Mouse (Mus musculus) liver, embryonic 13.5 days (tissue): ENCODE data around the gene Ptprd. TPM values are rescaled to one million over a fixed set of nuclear protein-coding genes. Genes with fewer than 3 reads are reported as not detected.

ENCODE experiments used
- ATAC-seq: fragments of 200-750 bp; cut with Nextera tagmentation; 2 replicates; pipeline ENCODE4 v1.8.0; 2017; ENCODE audit warnings: low read depth, mild to moderate bottlenecking, moderate number of reproducible peaks, moderate library complexity
- DNase-seq: peaks from one replicate; pipeline ENCODE4 v3.0.0; 2022
- H3K27ac ChIP-seq: fragments of 300-500 bp; sonication (generic); 2 replicates; pipeline ENCODE4 v1.5.1; 2015; ENCODE audit warnings: moderate library complexity, mild to moderate bottlenecking, inconsistent platforms
- H3K27me3 ChIP-seq: fragments of 300-500 bp; sonication (generic); 2 replicates; pipeline ENCODE4 v1.6.1; 2015; ENCODE audit warnings: mild to moderate bottlenecking, inconsistent platforms
- H3K36me3 ChIP-seq: fragments of 300-500 bp; sonication (generic); 2 replicates; pipeline ENCODE4 v1.6.1; 2015; ENCODE audit warnings: mild to moderate bottlenecking, inconsistent platforms
- H3K4me1 ChIP-seq: fragments of 300-500 bp; sonication (generic); replicated peaks from 2 replicates; pipeline ENCODE4 v1.6.1; 2015; ENCODE audit warnings: inconsistent platforms
- H3K4me2 ChIP-seq: fragments of 300-500 bp; sonication (generic); 2 replicates; pipeline ENCODE4 v1.6.1; 2015; ENCODE audit warnings: inconsistent platforms, mild to moderate bottlenecking, moderate library complexity
- H3K4me3 ChIP-seq: fragments of 300-500 bp; sonication (generic); replicated peaks from 2 replicates; pipeline ENCODE4 v1.5.1; 2015; ENCODE audit warnings: mild to moderate bottlenecking, inconsistent platforms
- H3K9ac ChIP-seq: fragments of 300-500 bp; sonication (generic); 2 replicates; pipeline ENCODE4 v1.6.1; 2015; ENCODE audit warnings: mild to moderate bottlenecking, inconsistent platforms
- H3K9me3 ChIP-seq: fragments of 300-500 bp; sonication (generic); replicated peaks from 2 replicates; pipeline ENCODE4 v1.6.1; 2016; ENCODE audit warnings: inconsistent platforms
- WGBS: fragments of 180-500 bp; shearing (Covaris S2); methylation state at CpG from one replicate; pipeline ENCODE4 v1.1.7; 2015; ENCODE audit not compliant: insufficient replicate concordance; 5-methylcytosine and 5-hydroxymethylcytosine counted together
- polyA plus RNA-seq: library from polyadenylated mRNA; unstranded; fragments of >200 nt; fragmentation: Nextera tagmentation; extraction: Ambion mirVana; gene quantifications from 2 replicates; pipeline ENCODE4 v1.2.1, GENCODE M21; 2015

The Ptprd gene
- polyA plus RNA-seq, 1 experiment from 2014 or later: 1.8 TPM

DNA sequence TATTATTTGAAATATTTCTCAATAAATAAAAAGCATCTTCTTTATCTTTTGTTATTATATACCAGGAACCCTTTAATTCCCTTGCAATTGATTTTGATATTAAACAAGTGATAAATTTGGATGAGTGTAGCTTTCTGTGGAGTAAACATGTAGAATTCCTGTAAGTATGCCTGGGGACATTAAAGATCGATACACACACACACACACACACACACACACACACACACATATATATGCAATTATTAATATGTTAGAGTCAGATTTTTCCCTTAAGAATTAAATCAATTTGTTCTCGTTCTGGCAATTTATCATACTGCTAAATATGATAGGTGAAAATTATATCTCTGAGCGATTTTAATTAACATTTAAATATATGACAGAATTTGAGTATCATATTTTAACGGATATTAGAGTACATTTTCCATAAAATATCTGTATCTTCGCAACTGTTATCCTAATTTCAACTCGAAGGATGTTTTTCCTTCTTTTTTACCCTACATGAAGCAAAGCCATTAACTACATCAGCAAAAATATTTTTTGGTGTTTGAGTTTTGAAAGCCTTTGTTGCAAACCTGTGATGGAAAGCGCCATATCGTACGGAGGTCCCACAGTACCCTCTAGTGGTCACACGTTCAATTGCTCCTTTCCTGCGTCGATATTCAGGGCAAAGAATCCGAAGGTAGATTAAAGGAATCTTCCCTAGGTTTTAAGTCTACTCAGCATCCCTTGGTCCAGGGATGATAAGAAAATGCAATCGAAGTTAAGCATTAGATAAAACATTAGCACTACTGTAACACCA lies 653.2 kb downstream of the Ptprd start:
- DNase-seq (no peak), ATAC-seq (no peak)
- Histone ChIP-seq H3K4me1 (no peaks in the 10 kb centered on the region), H3K9me3 (no peaks in the 10 kb centered on the region), H3K36me3 (no peaks in the 10 kb centered on the region), H3K4me2 (no peak overlapping the region), H3K27me3 (no peaks in the 10 kb centered on the region), H3K9ac (no peak overlapping the region), H3K4me3 (no peak overlapping the region), H3K27ac (no peak overlapping the region)
- WGBS: 18% methylated on average over 14 of the region's 14 CpGs

GRCm38 (mm10) chr4:77555841-77556240 lies 655.9 kb downstream of the Ptprd start:
- Histone ChIP-seq H3K9me3 (no peaks in the 10 kb centered on the region), H3K9ac (no peak overlapping the region), H3K27ac (no peak overlapping the region), H3K4me3 (no peak overlapping the region), H3K4me1 (no peaks in the 10 kb centered on the region), H3K4me2 (no peak overlapping the region), H3K36me3 (no peaks in the 10 kb centered on the region), H3K27me3 (no peaks in the 10 kb centered on the region)
- ATAC-seq (no peak), DNase-seq (no peak)
- 43% methylated on average over 4 of the region's 4 CpGs for WGBS

DNA sequence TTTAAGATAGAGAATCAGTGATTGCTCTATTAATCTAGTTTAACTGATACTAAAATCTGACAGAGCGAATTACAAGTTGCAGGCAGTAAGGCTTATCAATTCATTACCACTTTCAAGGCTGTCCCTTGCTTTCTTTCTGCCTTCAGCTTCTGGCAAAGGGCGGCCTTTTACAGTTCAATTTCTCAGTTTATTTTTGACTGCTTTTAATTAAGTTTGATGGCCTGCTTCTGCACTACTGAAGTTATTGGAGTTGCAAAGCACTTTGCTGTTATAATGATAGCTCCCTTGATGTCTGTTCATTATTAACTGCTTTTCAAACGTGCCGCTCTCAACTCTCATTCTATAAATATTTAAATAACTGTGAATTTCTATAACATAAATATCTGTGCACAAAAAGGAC lies 673.9 kb downstream of the Ptprd start:
- no peak for ATAC-seq
- H3K4me3 ChIP-seq: no peak overlapping the region
- no peaks in the 10 kb centered on the region for H3K4me1 ChIP-seq
- DNase-seq: no peak
- no peak overlapping the region for H3K4me2 ChIP-seq
- H3K9ac ChIP-seq: no peak overlapping the region
- H3K27me3 ChIP-seq: no peaks in the 10 kb centered on the region
- H3K36me3 ChIP-seq: no peaks in the 10 kb centered on the region
- no peak overlapping the region for H3K27ac ChIP-seq
- no peaks in the 10 kb centered on the region for H3K9me3 ChIP-seq
- 73% methylated on average over 4 of the region's 4 CpGs for WGBS

DNA sequence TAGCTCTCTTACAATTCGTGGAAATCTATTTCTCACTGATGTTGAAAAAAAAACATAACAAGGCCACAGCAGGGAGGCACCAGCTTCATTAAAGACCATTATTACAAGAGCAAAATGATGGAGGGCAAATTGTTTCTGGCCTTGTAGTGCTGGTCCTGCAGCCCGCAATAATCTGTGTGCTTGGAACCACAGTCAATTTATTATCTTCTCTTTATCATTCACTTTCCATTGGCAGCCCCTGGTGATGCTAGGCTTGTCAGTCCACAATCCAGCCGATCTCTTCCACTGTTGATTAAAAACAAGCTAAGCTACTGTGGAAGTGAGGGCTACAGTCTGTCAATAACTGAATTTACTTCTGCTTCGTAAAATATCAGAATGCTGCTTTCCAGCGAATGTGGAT lies 674.4 kb downstream of the Ptprd start:
- H3K9me3 ChIP-seq: no peaks in the 10 kb centered on the region
- H3K27me3 ChIP-seq: no peaks in the 10 kb centered on the region
- H3K27ac ChIP-seq: no peak overlapping the region
- WGBS: 69% methylated on average over 5 of the region's 5 CpGs
- H3K4me2 ChIP-seq: no peak overlapping the region
- no peaks in the 10 kb centered on the region for H3K36me3 ChIP-seq
- H3K9ac ChIP-seq: no peak overlapping the region
- DNase-seq: no peak
- H3K4me1 ChIP-seq: no peaks in the 10 kb centered on the region
- no peak for ATAC-seq
- no peak overlapping the region for H3K4me3 ChIP-seq

GRCm38 (mm10) chr4:77535601-77536000 lies 676.2 kb downstream of the Ptprd start:
- 74% methylated on average over 6 of the region's 6 CpGs for WGBS
- no peak overlapping the region for H3K9ac ChIP-seq

GRCm38 (mm10) chr4:77534553-77534952 lies 677.2 kb downstream of the Ptprd start:
- H3K27me3 ChIP-seq: no peaks in the 10 kb centered on the region
- ATAC-seq (no peak), DNase-seq (no peak)
- no peak overlapping the region for H3K27ac ChIP-seq
- 63% methylated on average over 4 of the region's 4 CpGs for WGBS
- H3K4me2 ChIP-seq: no peak overlapping the region
- no peaks in the 10 kb centered on the region for H3K4me1 ChIP-seq
- no peaks in the 10 kb centered on the region for H3K36me3 ChIP-seq
- no peak overlapping the region for H3K4me3 ChIP-seq
- H3K9me3 ChIP-seq: no peaks in the 10 kb centered on the region
- H3K9ac ChIP-seq: no peak overlapping the region

More at GRCm38 (mm10) chr4:77535601-77536000, 676.2 kb downstream of the Ptprd start:
- no peak overlapping the region for H3K4me2 ChIP-seq
- no peak overlapping the region for H3K27ac ChIP-seq
- no peaks in the 10 kb centered on the region for H3K36me3 ChIP-seq
- H3K27me3 ChIP-seq: no peaks in the 10 kb centered on the region
- no peaks in the 10 kb centered on the region for H3K4me1 ChIP-seq
- ATAC-seq (no peak), DNase-seq (no peak)
- no peaks in the 10 kb centered on the region for H3K9me3 ChIP-seq
- H3K4me3 ChIP-seq: no peak overlapping the region

DNA sequence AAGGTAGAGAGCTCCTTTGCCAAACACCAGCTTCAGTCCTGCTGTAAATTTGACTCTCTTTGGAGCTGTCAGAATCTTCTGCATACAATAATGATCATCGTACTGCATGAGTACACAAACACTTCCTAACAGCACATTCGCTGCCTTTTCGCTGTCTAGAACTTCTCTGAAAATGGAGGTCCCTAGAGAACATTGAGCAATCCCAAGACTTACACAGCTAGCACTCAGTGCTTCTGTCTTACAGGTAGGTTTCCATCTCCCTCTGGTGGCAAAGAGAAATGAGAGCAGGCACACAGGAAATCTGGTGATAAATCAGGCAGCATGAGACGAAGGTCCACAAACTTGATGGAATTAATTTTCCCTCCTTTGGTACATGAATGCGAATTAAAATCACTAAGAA lies 692.6 kb downstream of the Ptprd start:
- Histone ChIP-seq H3K4me3 (no peak overlapping the region), H3K36me3 (no peaks in the 10 kb centered on the region), H3K27ac (no peak overlapping the region), H3K9ac (no peak overlapping the region), H3K4me1 (no peaks in the 10 kb centered on the region), H3K9me3 (no peaks in the 10 kb centered on the region), H3K4me2 (no peak overlapping the region), H3K27me3 (no peaks in the 10 kb centered on the region)
- WGBS: 36% methylated on average over 5 of the region's 5 CpGs
- DNase-seq (no peak), ATAC-seq (no peak)

- H3K27me3 ChIP-seq: no peaks in the 10 kb centered on the region
- H3K27ac ChIP-seq: no peak overlapping the region
- no peaks in the 10 kb centered on the region for H3K9me3 ChIP-seq
- ATAC-seq (no peak), DNase-seq (no peak)
- H3K4me3 ChIP-seq: no peak overlapping the region
- no peaks in the 10 kb centered on the region for H3K4me1 ChIP-seq
- H3K4me2 ChIP-seq: no peak overlapping the region
- WGBS: 58% methylated on average over 5 of the region's 5 CpGs
- no peak overlapping the region for H3K9ac ChIP-seq
- no peaks in the 10 kb centered on the region for H3K36me3 ChIP-seq
These were observed 697.7 kb downstream of the Ptprd start for GRCm38 (mm10) chr4:77513914-77514628.

DNA sequence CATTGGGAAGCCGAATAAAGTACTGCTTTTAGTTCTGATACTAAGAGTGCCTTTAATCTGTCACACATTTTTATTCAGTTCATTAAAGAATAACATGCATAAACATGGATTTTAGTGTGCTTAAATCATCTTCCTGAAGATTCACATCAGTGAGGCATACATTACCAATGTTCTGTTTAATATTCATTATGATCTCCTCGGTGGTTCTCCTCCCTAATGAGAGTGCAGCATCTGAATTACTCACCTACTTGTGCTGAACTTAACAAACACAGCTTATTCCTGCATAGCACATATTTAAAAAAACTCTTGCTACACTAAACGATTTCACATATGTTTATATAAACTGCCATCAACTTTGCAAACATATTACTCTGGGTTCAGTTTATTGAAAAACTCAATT lies 698.7 kb downstream of the Ptprd start:
- WGBS: 64% methylated on average over 3 of the region's 3 CpGs
- H3K9me3 ChIP-seq: no peaks in the 10 kb centered on the region
- no peak overlapping the region for H3K4me3 ChIP-seq
- no peak overlapping the region for H3K27ac ChIP-seq
- no peaks in the 10 kb centered on the region for H3K27me3 ChIP-seq
- H3K4me2 ChIP-seq: no peak overlapping the region
- ATAC-seq (no peak), DNase-seq (no peak)
- no peaks in the 10 kb centered on the region for H3K4me1 ChIP-seq
- no peak overlapping the region for H3K9ac ChIP-seq
- no peaks in the 10 kb centered on the region for H3K36me3 ChIP-seq

GRCm38 (mm10) chr4:77454049-77454448 lies 757.7 kb downstream of the Ptprd start:
- Histone ChIP-seq H3K36me3 (no peaks in the 10 kb centered on the region), H3K27me3 (no peaks in the 10 kb centered on the region), H3K9me3 (no peaks in the 10 kb centered on the region), H3K4me3 (no peak overlapping the region), H3K9ac (no peak overlapping the region), H3K4me2 (no peak overlapping the region), H3K4me1 (no peaks in the 10 kb centered on the region), H3K27ac (no peak overlapping the region)
- DNase-seq (no peak), ATAC-seq (no peak)
- 47% methylated on average over 7 of the region's 7 CpGs for WGBS

DNA sequence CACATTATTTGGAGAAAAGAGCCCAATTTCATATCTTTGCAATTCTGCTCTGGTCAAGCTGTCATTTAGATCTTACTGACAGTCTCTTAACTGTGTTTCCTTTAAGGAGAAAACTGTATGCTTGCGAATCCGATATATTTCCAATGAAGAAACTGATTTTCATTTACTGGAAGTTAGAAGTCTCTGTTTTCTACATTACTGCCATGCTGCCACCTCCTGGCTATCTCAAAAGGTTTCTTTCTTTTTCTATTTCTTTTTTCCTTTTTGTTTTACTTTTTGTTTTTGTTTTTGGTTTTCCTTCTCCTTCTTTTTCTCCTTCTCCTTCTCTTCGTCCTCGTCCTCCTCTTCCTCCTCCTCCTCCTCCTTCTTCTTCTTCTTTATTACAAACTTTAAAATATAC lies 812.6 kb downstream of the Ptprd start:
- no peak for ATAC-seq

GRCm38 (mm10) chr4:77361728-77362127 lies 850.0 kb downstream of the Ptprd start:
- ATAC-seq: no peak

More for the DNA sequence above, 812.6 kb downstream of the Ptprd start:
- H3K4me2 ChIP-seq: no peak overlapping the region
- H3K36me3 ChIP-seq: no peaks in the 10 kb centered on the region
- H3K27me3 ChIP-seq: no peaks in the 10 kb centered on the region
- H3K4me1 ChIP-seq: no peaks in the 10 kb centered on the region
- H3K4me3 ChIP-seq: no peak overlapping the region
- DNase-seq: no peak
- 63% methylated on average over 4 of the region's 4 CpGs for WGBS
- no peaks in the 10 kb centered on the region for H3K9me3 ChIP-seq
- H3K27ac ChIP-seq: no peak overlapping the region
- H3K9ac ChIP-seq: no peak overlapping the region

More at GRCm38 (mm10) chr4:77361728-77362127, 850.0 kb downstream of the Ptprd start:
- Histone ChIP-seq H3K4me1 (no peaks in the 10 kb centered on the region), H3K36me3 (no peaks in the 10 kb centered on the region), H3K4me2 (no peak overlapping the region), H3K9ac (no peak overlapping the region), H3K27ac (no peak overlapping the region), H3K27me3 (no peaks in the 10 kb centered on the region), H3K9me3 (no peaks in the 10 kb centered on the region), H3K4me3 (no peak overlapping the region)
- no peak for DNase-seq
